In genomic region chr1:87871546-87871945, GRCm38 (mm10) we compare ENCODE assay signal across 16 mouse cellular contexts. TPM values are rescaled to one million over a fixed set of nuclear protein-coding genes. Genes with fewer than 3 reads are reported as not detected.
DNase-seq lines count a peak whose midpoint lies in the region; ATAC-seq and TF ChIP-seq lines count a peak whose summit lies in the region.
"Had no signal": no experiment of that assay in that cellular context is flagged by ENCODE, and none has a peak within 500 bp of the region (broad histone marks: within the 10 kb centered on the region; RNA-seq: fewer than 3 reads in every experiment).

No protein-coding gene starts in this region.

- H3K9ac ChIP-seq in kidney, embryonic 14.5 days (ENCODE audit: low read depth, low read length) = no peak overlapping the region
- H3K9ac ChIP-seq: hindbrain, embryonic 13.5 days; liver, embryonic 15.5 days; midbrain, embryonic 12.5 days; neural tube, embryonic 12.5 days had no signal

- peaks cover 3% of the 10 kb centered on the region; the same call in 1 of the 2 replicates for H3K4me1 ChIP-seq in kidney, embryonic 14.5 days (ENCODE audit: control insufficient read depth, insufficient read depth, low read length)
- H3K4me1 ChIP-seq: midbrain, embryonic 12.5 days; neural tube, embryonic 12.5 days had no signal

- no peak overlapping the region for H3ac ChIP-seq in myocyte (ENCODE audit: control insufficient read depth, insufficient read length)

- DNase-seq in kidney, postnatal 36 days = no peak
- DNase-seq in thymus, postnatal 4 days = peak; percentile 6
- no peak for DNase-seq in thymus, postnatal 36 days
- DNase-seq in cerebellum, adult 9-11 months = peak; percentile 70
- DNase-seq in c-Kit-positive CD71-positive TER-119-positive erythroid progenitor cells, embryonic 14.5 days (ENCODE audit: low spot score) = no peak
- no peak for DNase-seq in left cerebral cortex, postnatal 10 days (ENCODE audit: extremely low spot score in 1 of 2, low spot score in 2 of 2)
- DNase-seq: adrenal gland, postnatal 14 days had no signal

- ATAC-seq in kidney, embryonic 14.5 days (ENCODE audit: low FRiP score, low TSS enrichment) = 0 out of 2 replicates have a peak, but pooled peaks have one; percentile 32
- ATAC-seq: intestine, postnatal 0 days had no signal

- TF ChIP-seq POLR2A in myocyte (IDR thresholded peaks at IDR 0.05; ENCODE audit: insufficient read length, low read depth) = no peak

- no peaks in the 10 kb centered on the region for H3K36me3 ChIP-seq in kidney, embryonic 14.5 days (ENCODE audit: control insufficient read depth, insufficient read depth, low read length)
- H3K36me3 ChIP-seq in myocyte (ENCODE audit: control insufficient read depth, insufficient read depth) = peaks cover 4% of the 10 kb centered on the region
- H3K36me3 ChIP-seq: hindbrain, embryonic 13.5 days; liver, embryonic 15.5 days; midbrain, embryonic 12.5 days; neural tube, embryonic 12.5 days had no signal

- intact Hi-C loops in left cerebral cortex, postnatal 10 days (cut with DNase I) = no loop called here

- H3K27me3 ChIP-seq in kidney, embryonic 14.5 days (ENCODE audit: control insufficient read depth, insufficient read depth, low read length) = no peaks in the 10 kb centered on the region
- no peaks in the 10 kb centered on the region for H3K27me3 ChIP-seq in myocyte (ENCODE audit: control insufficient read depth, insufficient read depth, insufficient read length)
- H3K27me3 ChIP-seq: hindbrain, embryonic 13.5 days; liver, embryonic 15.5 days; midbrain, embryonic 12.5 days; neural tube, embryonic 12.5 days had no signal

- no peak overlapping the region for H3K4me2 ChIP-seq in kidney, embryonic 14.5 days (replicated peaks; ENCODE audit: low read depth, low read length)
- H3K4me2 ChIP-seq in myocyte (ENCODE audit: low read depth) = peak overlapping the region; percentile 6
- H3K4me2 ChIP-seq: hindbrain, embryonic 13.5 days; liver, embryonic 15.5 days; midbrain, embryonic 12.5 days; neural tube, embryonic 12.5 days had no signal

- H3K9me3 ChIP-seq in kidney, embryonic 14.5 days (ENCODE audit: control insufficient read depth, low read length) = no peaks in the 10 kb centered on the region
- H3K9me3 ChIP-seq: hindbrain, embryonic 13.5 days; liver, embryonic 15.5 days; midbrain, embryonic 12.5 days; neural tube, embryonic 12.5 days had no signal

- no peak overlapping the region for H3K4me3 ChIP-seq in kidney, embryonic 14.5 days (ENCODE audit: low read length)
- H3K4me3 ChIP-seq in myocyte = no peak overlapping the region
- H3K4me3 ChIP-seq: erythroblast, embryonic 14.5 days; hindbrain, embryonic 13.5 days; layer of hippocampus, adult 2 months; liver, embryonic 15.5 days; midbrain, embryonic 12.5 days; neural tube, embryonic 12.5 days had no signal

- H3K27ac ChIP-seq in kidney, embryonic 14.5 days (ENCODE audit: low read depth, low read length) = no peak overlapping the region
- H3K27ac ChIP-seq: hindbrain, embryonic 13.5 days; layer of hippocampus, adult 2 months; liver, embryonic 15.5 days; midbrain, embryonic 12.5 days; neural tube, embryonic 12.5 days had no signal

- peaks cover 93% of the 10 kb centered on the region for H3K79me2 ChIP-seq in myocyte (ENCODE audit: control insufficient read depth, insufficient read depth)

TF ChIP-seq in myocyte, 11 proteins besides CTCF, POLR2A, EP300 and RAD21:
- TF ChIP-seq MYOD1 (IDR thresholded peaks at IDR 0.05; ENCODE audit: control insufficient read depth in 1 of 3, insufficient read length in 2 of 3, low read depth in 2 of 3) (no peak), REST (IDR thresholded peaks at IDR 0.05; ENCODE audit: insufficient read depth, insufficient read length) (no peak), TCF3 (IDR thresholded peaks at IDR 0.05; ENCODE audit: insufficient read length, low read depth) (no peak), USF1 (IDR thresholded peaks at IDR 0.05; ENCODE audit: low read depth) (no peak), SRF (IDR thresholded peaks at IDR 0.05; ENCODE audit: control insufficient read depth, insufficient read length, low read depth) (no peak), MAX (IDR thresholded peaks at IDR 0.05; ENCODE audit: low read depth) (no peak), MYOG (IDR thresholded peaks at IDR 0.05; ENCODE audit: control insufficient read depth in 1 of 3, insufficient read depth in 1 of 3, insufficient read length in 2 of 3, low read depth in 2 of 3) (no peak), CEBPB (IDR thresholded peaks at IDR 0.05; ENCODE audit: insufficient read depth, poor library complexity, severe bottlenecking) (no peak), POLR2AphosphoS2 (IDR thresholded peaks at IDR 0.05; ENCODE audit: insufficient read length, low read depth) (no peak), E2F4 (IDR thresholded peaks at IDR 0.05; ENCODE audit: insufficient read depth) (no peak), TCF12 (IDR thresholded peaks at IDR 0.05; ENCODE audit: insufficient read depth, poor library complexity, severe bottlenecking) (no peak)

RNA-seq across cellular contexts. Expression of gene Dgkd, which starts 18.5 kb away (rescaled TPM):
- polyA plus RNA-seq in kidney, embryonic 14.5 days (2014; fragmentation: Nextera tagmentation; extraction: Ambion mirVana) = 18.1 and 32.6 TPM in 2 replicates
- polyA plus RNA-seq in myocyte (2012; fragmentation: generic; extraction: Trizol) = 59.3 TPM
- 100 to 1,000 TPM; 140 to 160 TPM for total RNA-seq in left cerebral cortex, postnatal 10 days (2021)

Comparison
In these comparisons a context has a peak if more than half of its experiments do, and no peak if none do; other contexts are left out.
1. DNase-seq: peak in thymus, postnatal 4 days (single experiment) and cerebellum, adult 9-11 months (single experiment); none in kidney, postnatal 36 days (0 of 2), thymus, postnatal 36 days (0 of 2), c-Kit-positive CD71-positive TER-119-positive erythroid progenitor cells, embryonic 14.5 days (single experiment) and left cerebral cortex, postnatal 10 days (0 of 2).